In genomic region chr13:52506822-52507221, GRCm38 (mm10) we compare ENCODE assay signal across 1 mouse cellular context. TPM values are rescaled to one million over a fixed set of nuclear protein-coding genes. Genes with fewer than 3 reads are reported as not detected.
"Had no signal": no experiment of that assay in that cellular context is flagged by ENCODE, and none has a peak within 500 bp of the region (broad histone marks: within the 10 kb centered on the region; RNA-seq: fewer than 3 reads in every experiment).

No protein-coding gene starts in this region.

RNA-seq across cellular contexts. Expression of gene Diras2, which starts 24.3 kb away (rescaled TPM):
- polyA plus RNA-seq: inflammation-experienced regulatory T-cells, adult 6 months had no signal
